Mouse (Mus musculus): ENCODE measurements around the gene Klhl41.
A peak's percentile ranks its signal among the peaks of the same experiment; 100 is the strongest.

The Klhl41 gene

DNA sequence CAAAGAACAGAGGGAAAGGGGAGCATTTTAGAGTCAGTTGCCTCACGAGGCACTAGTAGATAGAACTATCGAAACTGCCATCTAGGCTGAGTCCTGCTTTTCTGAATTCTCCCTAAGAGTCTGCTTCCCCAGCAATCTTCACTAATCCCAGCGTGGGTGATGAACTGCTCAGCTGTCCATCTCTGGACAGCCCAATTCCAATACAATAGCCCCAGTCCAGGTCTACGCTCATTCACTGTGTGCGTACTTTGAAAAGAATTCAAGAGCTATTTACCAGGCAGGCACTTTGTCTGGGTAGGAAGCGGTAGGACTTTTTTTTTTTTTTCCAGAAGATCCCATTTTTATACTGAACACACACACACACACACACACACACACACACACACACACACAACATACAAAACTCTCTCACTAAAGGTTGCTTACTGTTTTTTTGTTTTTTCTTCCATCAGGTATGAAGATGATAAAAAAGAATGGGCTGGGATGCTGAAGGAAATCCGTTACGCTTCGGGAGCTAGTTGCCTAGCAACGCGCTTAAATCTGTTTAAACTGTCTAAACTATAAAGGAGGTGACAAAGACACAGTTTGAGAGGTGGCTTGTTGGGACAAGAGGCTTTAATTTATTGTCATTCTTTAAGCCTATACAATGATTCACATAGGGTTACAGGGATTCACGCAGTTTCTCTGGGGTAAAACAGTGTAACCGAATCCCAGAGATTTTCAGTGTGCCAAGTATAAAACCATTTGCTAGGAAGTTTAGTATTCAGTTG, 13.3 kb downstream of the Klhl41 start:
- DNase-seq = no peak

DNA sequence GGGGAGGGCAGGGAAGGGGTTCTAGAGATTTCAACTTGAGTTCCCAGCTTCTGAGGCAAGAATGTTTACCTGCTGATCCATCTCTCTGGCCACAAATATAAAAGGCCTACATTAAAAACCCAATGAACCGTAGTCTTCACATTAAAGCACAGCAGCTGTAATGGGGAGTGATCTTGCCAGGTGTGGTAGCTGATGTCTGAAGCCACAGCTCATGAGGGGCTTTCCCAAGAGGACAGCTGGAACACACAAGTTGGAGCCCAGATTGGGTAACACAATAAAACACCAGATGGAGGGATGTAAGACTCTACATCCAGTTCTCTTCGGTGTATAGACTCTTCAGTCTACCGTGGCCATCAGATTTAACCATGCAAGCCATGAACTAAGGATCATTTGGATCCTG, 14.6 kb downstream of the Klhl41 start:
- no peak for DNase-seq

DNA sequence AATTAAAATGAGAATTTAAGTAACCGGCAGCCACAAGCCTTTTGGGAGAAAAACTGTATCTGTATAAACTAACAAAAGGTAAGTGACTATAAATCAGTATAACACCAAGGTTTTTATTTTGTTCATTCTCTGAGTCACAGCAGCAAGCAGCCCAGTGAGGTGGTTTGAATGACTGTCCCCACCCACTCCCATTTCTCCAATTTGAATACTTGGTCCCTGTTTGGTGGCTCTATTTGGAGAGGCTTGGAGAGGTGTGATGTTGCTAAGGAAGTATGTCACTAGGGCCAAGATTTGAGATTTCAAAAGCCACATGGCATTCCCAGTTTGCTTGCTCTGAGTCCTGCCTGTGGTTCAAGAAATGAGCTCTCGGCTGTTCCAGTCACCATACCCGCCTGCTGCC, 20.3 kb downstream of the Klhl41 start:
- no peak for DNase-seq

DNA sequence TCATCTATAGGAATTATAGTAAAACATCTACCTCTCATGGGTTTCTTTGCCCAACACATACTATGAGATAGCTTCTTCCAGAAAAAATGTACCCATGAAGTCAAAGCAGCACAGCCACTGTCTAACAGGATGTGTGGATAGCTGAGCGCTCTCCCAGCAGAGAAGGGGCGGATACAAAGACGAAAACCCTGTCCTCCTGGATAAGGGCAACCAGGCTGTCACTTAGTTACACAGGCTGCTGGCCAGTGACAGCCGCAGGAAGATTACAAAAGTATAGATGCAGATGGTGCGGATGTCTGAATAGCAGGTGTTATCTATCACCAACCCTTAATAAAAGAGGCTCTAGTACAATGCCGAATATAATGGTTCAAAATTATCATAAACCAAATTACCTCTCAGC, 20.9 kb downstream of the Klhl41 start:
- no peak for DNase-seq

DNA sequence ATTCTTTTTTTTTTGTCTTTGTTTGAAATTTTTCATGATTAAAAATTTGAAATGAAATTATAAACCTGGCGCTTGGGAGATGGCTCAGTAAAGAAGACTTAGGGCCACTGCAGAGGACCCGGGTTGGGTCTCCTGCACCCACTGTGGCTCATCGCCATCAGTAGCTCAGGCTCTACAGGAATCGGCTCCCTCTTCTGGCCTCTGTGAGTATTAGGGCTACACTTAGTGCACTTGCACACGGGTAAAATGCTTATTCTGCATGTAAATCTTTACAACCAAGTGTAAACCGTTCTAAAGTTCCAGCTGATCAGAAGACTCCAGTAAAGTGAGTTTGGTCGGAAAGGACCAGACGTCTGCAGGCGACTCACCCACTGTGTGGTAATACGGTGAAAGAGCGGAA, 23.6 kb downstream of the Klhl41 start:
- no peak for DNase-seq

DNA sequence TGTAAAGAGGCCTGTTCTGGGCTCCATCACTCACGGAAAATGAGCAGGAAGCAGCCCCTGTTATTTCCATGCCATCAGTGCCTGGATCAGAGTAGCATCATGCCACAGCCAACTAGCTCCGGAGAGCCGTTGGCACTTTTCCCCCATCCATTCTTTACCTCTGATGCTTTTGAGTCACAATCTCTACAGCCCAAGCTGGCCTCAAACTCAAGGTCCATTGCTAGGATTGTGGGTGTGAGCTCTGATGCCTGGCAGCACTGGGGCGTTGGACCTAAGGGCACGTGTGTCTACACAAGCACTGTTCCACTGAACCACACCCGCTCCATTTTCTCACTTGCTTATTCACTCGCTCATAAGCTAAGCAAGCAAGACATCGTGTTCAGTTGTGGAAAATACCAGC, 30.5 kb downstream of the Klhl41 start:
- no peak for DNase-seq

DNA sequence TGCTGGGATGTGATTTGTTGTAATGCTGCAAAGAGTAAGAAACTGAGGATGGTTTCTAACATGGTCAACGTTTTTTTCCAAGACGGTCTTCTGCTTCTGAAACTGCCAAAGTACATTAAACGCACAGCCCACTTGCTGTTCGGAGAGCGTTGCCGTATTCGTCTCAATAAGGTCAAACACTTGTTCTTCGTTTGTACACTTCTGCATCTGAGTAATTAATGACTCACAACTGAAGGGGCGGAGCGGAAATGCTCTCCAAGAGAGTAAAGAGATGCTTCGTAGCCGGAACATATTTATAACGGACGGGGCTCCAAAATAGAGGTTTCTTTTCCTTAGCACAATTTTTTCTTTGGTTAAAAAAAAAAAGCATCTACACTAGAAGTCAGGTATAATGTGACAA, 42.3 kb downstream of the Klhl41 start:
- DNase-seq = no peak

DNA sequence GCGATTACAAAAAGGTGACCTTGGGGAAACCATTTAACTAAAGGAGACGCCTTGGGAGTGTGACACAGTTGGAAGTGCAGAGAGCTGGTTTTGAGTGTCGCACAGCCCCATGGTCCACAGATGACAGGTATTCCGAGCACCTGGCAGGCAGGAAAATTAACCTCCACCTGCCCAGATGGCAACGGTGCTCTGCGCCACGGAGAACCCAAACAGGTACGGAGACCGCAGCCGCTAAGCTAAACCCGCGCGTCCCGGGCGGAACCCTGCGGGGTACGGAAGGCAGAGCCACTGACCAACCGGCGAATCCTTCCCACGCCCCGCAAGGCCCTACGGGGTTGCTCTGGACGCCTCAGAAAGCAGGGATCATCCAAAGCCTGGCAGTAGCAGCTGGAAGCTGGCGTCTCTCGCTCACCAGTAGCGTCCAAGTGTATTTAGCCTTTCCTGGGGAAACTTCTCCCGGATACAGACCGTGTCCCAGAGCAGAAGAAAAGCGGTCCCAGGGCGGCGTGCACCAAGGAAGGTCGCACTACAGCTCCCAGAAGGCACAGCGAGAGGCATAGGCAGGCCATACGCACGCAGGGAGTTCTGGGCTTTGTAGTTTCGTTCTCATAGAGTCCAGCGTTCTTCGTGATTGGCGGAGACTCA, 43.2 kb downstream of the Klhl41 start, which contains the start of gene Fastkd1:
Gene Fastkd1, minus strand, starts transcription at position 536 of the 645 bp plus-strand sequence.
- peak; percentile 79 for DNase-seq

DNA sequence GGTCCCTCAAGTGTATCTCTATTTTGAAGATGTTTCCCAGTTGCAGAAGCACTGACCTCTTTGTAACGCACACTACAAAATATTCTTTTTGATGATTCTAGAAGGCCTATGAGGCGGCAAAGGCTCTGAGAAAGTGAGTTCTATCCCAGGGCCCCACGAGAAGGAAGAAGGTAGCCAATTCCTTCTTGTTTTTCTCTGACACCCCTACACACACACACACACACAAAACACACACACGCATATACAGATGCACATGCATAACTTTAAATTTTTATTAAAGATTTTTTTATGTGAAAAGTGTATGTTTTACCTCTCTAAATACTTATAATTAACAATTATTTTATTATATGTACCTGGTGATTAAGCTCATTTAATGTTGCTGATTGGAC, 43.7 kb downstream of the Klhl41 start:
- no peak for DNase-seq

DNA sequence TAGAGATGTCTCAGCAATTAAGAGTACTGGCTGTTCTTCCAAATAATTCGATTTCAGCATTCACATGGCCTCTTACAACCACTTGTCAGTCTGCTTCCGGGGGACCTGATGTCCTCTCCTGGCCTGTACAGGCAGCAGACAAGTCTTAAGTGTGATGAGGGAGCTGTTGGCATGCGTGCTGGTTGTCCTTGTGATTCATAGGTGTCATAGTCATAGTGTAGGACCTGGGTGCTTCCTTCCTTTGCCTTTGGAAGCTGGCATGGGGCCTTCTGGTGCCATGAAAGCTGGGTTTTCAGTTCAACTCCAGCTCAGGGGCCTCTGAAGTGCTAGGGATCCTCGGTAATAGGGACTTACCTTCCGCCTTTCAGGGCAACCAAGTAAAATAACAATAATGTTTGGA, 44.2 kb downstream of the Klhl41 start:
- DNase-seq = no peak

DNA sequence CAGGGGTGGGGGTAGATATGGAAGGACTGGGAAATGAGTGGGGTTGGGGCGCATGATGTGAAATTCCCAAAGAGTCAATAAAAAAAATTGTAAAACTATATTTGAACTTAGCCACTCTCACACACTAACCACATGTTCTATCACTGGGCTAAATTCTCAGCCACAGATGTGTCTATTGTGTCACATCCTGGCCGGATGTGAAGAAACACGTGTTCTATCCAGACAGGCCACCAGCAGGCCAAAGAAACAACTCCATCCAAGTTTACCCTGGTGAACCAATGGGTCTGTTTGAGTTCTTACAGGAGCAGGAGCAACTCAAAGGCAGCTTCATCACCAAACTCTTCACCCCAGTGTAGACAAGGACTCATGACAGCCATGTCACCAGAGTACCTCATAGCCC, 46.6 kb downstream of the Klhl41 start:
- DNase-seq = no peak

DNA sequence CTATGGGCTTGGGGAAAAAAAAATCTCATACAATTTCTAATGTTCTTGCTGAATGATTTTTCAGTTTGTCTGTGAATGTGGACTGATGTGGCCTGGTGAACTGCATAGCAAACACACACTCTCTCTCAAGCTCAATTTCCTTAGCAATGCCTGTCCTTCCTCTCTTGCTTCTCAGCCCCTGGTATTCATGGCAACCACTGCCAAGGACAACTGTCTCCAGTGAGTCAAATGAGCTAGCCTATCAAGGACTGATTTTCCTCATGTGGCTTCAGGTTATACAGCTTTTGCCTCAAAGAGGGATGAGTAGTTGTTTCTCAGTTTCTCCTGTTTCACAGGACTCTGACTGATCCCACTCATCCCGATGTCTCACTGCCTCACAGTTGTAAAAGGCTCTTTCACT, 49.2 kb downstream of the Klhl41 start:
- no peak for DNase-seq

DNA sequence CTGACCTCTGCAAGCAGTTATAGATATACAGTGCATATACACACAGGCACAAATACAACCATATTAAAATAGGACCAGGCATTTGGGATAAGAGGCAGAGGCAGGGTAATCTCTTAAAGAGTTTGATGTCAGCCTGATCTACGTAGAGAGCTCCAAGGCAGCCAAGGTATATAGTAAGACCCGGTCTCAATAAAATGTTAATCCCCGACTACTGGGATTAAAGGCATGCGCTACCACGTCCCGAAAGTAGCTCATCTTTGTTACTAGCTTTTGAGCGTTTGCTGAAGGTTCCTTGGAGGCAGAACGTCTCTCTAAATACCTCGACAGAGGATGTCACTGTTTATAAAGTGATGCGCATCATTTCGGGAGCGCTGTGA, 52.3 kb downstream of the Klhl41 start, which contains the start of gene Ppig:
Gene Ppig, plus strand, starts transcription at position 273 of the 377 bp plus-strand sequence.
- DNase-seq = no peak

DNA sequence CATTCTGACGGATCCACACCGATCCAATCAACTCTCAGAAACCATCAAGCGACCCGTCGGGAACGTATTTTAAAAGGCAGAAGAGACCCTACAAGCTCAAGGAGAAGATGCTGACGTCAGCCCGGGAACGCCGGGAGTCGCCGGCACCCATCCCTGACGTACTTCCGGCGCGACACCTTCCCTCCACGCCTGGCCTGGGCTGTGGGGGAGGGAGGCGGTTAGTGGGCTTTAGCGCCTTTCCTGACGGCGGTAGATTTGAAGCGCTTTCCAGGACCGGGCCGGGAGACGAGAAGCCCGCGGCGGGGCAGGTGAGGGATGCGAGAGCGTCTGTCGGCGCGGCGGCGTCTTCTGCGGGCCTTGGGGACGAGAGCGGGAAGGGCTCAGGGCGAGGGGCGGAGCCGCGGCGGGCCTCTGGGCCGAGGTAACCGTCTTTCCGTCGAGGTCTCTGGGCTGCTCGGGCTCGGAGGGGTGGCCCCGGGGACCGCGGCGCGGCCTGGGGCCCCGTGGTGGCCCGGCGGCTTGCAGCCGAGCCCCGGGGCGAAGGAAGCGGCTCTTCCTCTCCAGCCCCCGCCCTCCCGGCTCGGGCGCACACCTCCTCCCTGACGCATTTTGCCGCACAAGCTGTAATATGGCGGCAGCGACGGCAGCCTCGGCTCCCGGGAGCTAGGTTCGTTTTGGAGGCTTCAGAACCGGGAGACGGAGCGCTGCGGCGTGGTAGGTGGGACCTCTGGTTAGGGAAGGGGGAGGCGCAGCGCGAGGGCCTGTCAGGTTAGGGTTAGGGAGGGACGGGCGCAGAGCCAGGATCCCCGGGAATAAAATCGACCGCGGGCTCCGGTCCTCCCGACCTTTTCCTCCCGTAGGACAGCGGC, 53.0 kb downstream of the Klhl41 start:
- DNase-seq = peak; percentile 96

DNA sequence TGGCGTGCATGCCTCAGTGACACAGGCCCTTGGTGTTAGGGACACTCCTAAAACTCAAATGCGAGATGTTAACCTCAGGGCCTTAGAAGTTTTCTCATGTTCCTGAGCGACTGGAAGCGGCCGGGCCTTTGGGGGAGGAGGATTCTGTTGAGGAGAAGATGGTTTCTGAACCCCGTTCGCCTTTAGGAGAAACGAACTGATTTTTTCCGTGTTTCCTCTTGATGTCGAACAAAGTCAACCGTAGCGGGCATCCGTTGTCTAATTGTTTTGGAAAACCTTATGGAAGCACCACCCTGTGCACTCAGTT, 53.6 kb downstream of the Klhl41 start:
- DNase-seq = no peak

All from right cerebral cortex, postnatal 14 days (tissue).